ENCODE assay signal across 8 mouse cellular contexts in genomic region chr12:40445206-40445605, GRCm38 (mm10). TPM values are rescaled to one million over a fixed set of nuclear protein-coding genes. Genes with fewer than 3 reads are reported as not detected.
DNase-seq lines count a peak whose midpoint lies in the region; ATAC-seq and TF ChIP-seq lines count a peak whose summit lies in the region.

No protein-coding gene starts in this region.

- TF ChIP-seq CTCF in layer of hippocampus, adult 2 months (conservative IDR thresholded peaks at IDR 0.05): no peak

- H3K36me3 ChIP-seq in heart, embryonic 15.5 days: no peaks in the 10 kb centered on the region
- no peaks in the 10 kb centered on the region for H3K36me3 ChIP-seq in liver, embryonic 15.5 days (replicated peaks)
- H3K36me3 ChIP-seq in stomach, embryonic 14.5 days (ENCODE audit: control insufficient read depth, insufficient read depth, low read length): no peaks in the 10 kb centered on the region

- peak overlapping the region; percentile 88 for H3K27ac ChIP-seq in layer of hippocampus, adult 2 months
- H3K27ac ChIP-seq in brown adipose tissue, adult 24 weeks (replicated peaks; ENCODE audit: low read depth, low read length): peak overlapping the region; percentile 39
- H3K27ac ChIP-seq in heart, embryonic 15.5 days: peak overlapping the region; percentile 57
- no peak overlapping the region; the same call in 1 of the 2 replicates for H3K27ac ChIP-seq in liver, embryonic 15.5 days (replicated peaks)
- no peak overlapping the region for H3K27ac ChIP-seq in stomach, embryonic 14.5 days (ENCODE audit: low read length)

- under 1% methylated on average over 16 of the region's 16 CpGs for WGBS in heart, embryonic 15.5 days
- 2% methylated on average over 16 of the region's 16 CpGs for WGBS in liver, embryonic 15.5 days (ENCODE audit: insufficient replicate concordance)
- under 1% methylated on average over 16 of the region's 16 CpGs for WGBS in stomach, embryonic 14.5 days

- peak overlapping the region; percentile 99 for H3K4me3 ChIP-seq in layer of hippocampus, adult 2 months
- H3K4me3 ChIP-seq in brown adipose tissue, adult 24 weeks (ENCODE audit: insufficient read depth, low read depth, low read length): peak overlapping the region; percentile 80
- H3K4me3 ChIP-seq in heart, embryonic 15.5 days: peak overlapping the region; percentile 83
- peak overlapping the region; percentile 79 for H3K4me3 ChIP-seq in liver, embryonic 15.5 days (replicated peaks)
- peak overlapping the region; percentile 88 for H3K4me3 ChIP-seq in stomach, embryonic 14.5 days (ENCODE audit: low read depth, low read length)

- no peaks in the 10 kb centered on the region for H3K9me3 ChIP-seq in heart, embryonic 15.5 days (replicated peaks)
- H3K9me3 ChIP-seq in liver, embryonic 15.5 days (replicated peaks): no peaks in the 10 kb centered on the region
- H3K9me3 ChIP-seq in stomach, embryonic 14.5 days (ENCODE audit: control insufficient read depth, low read depth, low read length): no peaks in the 10 kb centered on the region

- peak overlapping the region; percentile 91 for H3K4me2 ChIP-seq in heart, embryonic 15.5 days
- H3K4me2 ChIP-seq in liver, embryonic 15.5 days: peak overlapping the region; percentile 92
- peak overlapping the region; percentile 82 for H3K4me2 ChIP-seq in stomach, embryonic 14.5 days (replicated peaks; ENCODE audit: low read depth, low read length)

- peak overlapping the region; percentile 64 for H3K9ac ChIP-seq in heart, embryonic 15.5 days
- H3K9ac ChIP-seq in liver, embryonic 15.5 days: peak overlapping the region; percentile 62
- H3K9ac ChIP-seq in stomach, embryonic 14.5 days (replicated peaks; ENCODE audit: low read depth, low read length): peak overlapping the region; percentile 40

- H3K27me3 ChIP-seq in heart, embryonic 15.5 days: no peaks in the 10 kb centered on the region
- H3K27me3 ChIP-seq in liver, embryonic 15.5 days: peaks cover 44% of the 10 kb centered on the region
- no peaks in the 10 kb centered on the region for H3K27me3 ChIP-seq in stomach, embryonic 14.5 days (ENCODE audit: control insufficient read depth, insufficient read depth, low read length)

- DNase-seq in layer of hippocampus, adult 2 months (ENCODE audit: low spot score in 2 of 2): no peak
- no peak for DNase-seq in layer of hippocampus, postnatal 14 days (ENCODE audit: low spot score in 2 of 2)
- DNase-seq in spleen, postnatal 4 days (ENCODE audit: low spot score in 2 of 2): no peak
- no peak for DNase-seq in urinary bladder, adult 18-20 months (ENCODE audit: low spot score in 2 of 2)

- peaks cover 12% of the 10 kb centered on the region; the same call in 1 of the 2 replicates for H3K4me1 ChIP-seq in brown adipose tissue, adult 24 weeks (ENCODE audit: control insufficient read depth, insufficient read depth, insufficient read length, low read length)
- peaks cover 35% of the 10 kb centered on the region for H3K4me1 ChIP-seq in heart, embryonic 15.5 days (replicated peaks)
- peaks cover 22% of the 10 kb centered on the region for H3K4me1 ChIP-seq in liver, embryonic 15.5 days (replicated peaks)
- H3K4me1 ChIP-seq in stomach, embryonic 14.5 days (ENCODE audit: control insufficient read depth, insufficient read depth, low read length): peaks cover 12% of the 10 kb centered on the region; the same call in 1 of the 2 replicates

- peak; percentile 15; the same call in 1 of the 2 replicates for ATAC-seq in heart, embryonic 15.5 days (replicated peaks; ENCODE audit: insufficient number of reproducible peaks, insufficient read depth, low FRiP score, low read depth)
- ATAC-seq in liver, embryonic 15.5 days (ENCODE audit: insufficient read depth): peak; percentile 27
- peak; percentile 4; the same call in 1 of the 2 replicates for ATAC-seq in stomach, embryonic 14.5 days (ENCODE audit: insufficient number of reproducible peaks, insufficient read depth, low FRiP score, low read depth)

RNA-seq across cellular contexts. Expression of gene Zfp277, which starts 0.5 kb away (rescaled TPM):
- 10 to 100 TPM; 24.2 to 26.5 TPM for total RNA-seq in layer of hippocampus, adult 2 months (2021)
- total RNA-seq in layer of hippocampus, postnatal 14 days (2021): 10 to 100 TPM; 24.1 to 26.1 TPM
- polyA plus RNA-seq in brown adipose tissue, adult 24 weeks (2012; ENCODE audit: insufficient read depth, insufficient read length, missing spikeins): 6.1 and 9.6 TPM in 2 replicates
- 25.8 and 28.1 TPM in 2 replicates for polyA plus RNA-seq in heart, embryonic 15.5 days (2015; fragmentation: Nextera tagmentation; extraction: Ambion mirVana)
- 6.6 and 6.9 TPM in 2 replicates for polyA plus RNA-seq in liver, embryonic 15.5 days (2015; fragmentation: Nextera tagmentation; extraction: Ambion mirVana)
- polyA plus RNA-seq in stomach, embryonic 14.5 days (2014; fragmentation: Nextera tagmentation; extraction: Ambion mirVana): 38.9 and 41.7 TPM in 2 replicates

RNA-seq across cellular contexts. Expression of gene Dock4, which starts 0.5 kb away (rescaled TPM):
- total RNA-seq in layer of hippocampus, adult 2 months (2021): 100 to 1,000 TPM; 253 to 265 TPM
- total RNA-seq in layer of hippocampus, postnatal 14 days (2021): 100 to 1,000 TPM; 193 to 215 TPM
- polyA plus RNA-seq in brown adipose tissue, adult 24 weeks (2012; ENCODE audit: insufficient read depth, insufficient read length, missing spikeins): 2.6 and 3.3 TPM in 2 replicates
- 7.2 and 8.7 TPM in 2 replicates for polyA plus RNA-seq in heart, embryonic 15.5 days (2015; fragmentation: Nextera tagmentation; extraction: Ambion mirVana)
- 0.89 and 0.94 TPM in 2 replicates for polyA plus RNA-seq in liver, embryonic 15.5 days (2015; fragmentation: Nextera tagmentation; extraction: Ambion mirVana)
- polyA plus RNA-seq in stomach, embryonic 14.5 days (2014; fragmentation: Nextera tagmentation; extraction: Ambion mirVana): 11.9 and 13.9 TPM in 2 replicates

Comparison
In these comparisons a context has a peak if more than half of its experiments do, and no peak if none do; other contexts are left out.
1. H3K27ac ChIP-seq: peak in layer of hippocampus, adult 2 months (single experiment), brown adipose tissue, adult 24 weeks (single experiment) and heart, embryonic 15.5 days (single experiment); none in liver, embryonic 15.5 days (single experiment) and stomach, embryonic 14.5 days (single experiment).
2. Peak in every context shown above with its lines, with median percentiles within 50 percentile points of each other: H3K4me3 ChIP-seq, ATAC-seq, H3K4me2 ChIP-seq and H3K9ac ChIP-seq.